Mouse (Mus musculus) thymus, adult 2 months (tissue): Measurements from ENCODE around the gene Akap13. TPM values are rescaled to one million over a fixed set of nuclear protein-coding genes. Genes with fewer than 3 reads are reported as not detected.
"Not testable (repeated sequence)": the region's sequence is repeated elsewhere in the genome, so short reads cannot be mapped to it uniquely, and the experiment has no call there.

Source experiments
- DNase-seq: peaks from one replicate; pipeline ENCODE4 v3.0.0; 2021
- H3K27ac ChIP-seq: fragments of 200-500 bp; 2 replicates; pipeline ENCODE4 v1.5.1; 2012; ENCODE audit warnings: low read length, control low read depth; ENCODE audit not compliant: control insufficient read depth, insufficient read depth
- H3K27me3 ChIP-seq: fragments of 200-500 bp; 2 replicates; pipeline ENCODE4 v1.6.1; 2012; ENCODE audit warnings: mild to moderate bottlenecking, low read length, moderate library complexity, mixed read lengths; ENCODE audit not compliant: control insufficient read depth, insufficient read depth
- H3K36me3 ChIP-seq: fragments of 200-500 bp; 2 replicates; pipeline ENCODE4 v1.6.1; 2012; ENCODE audit warnings: mild to moderate bottlenecking, low read length, moderate library complexity; ENCODE audit not compliant: control insufficient read depth, insufficient read depth
- H3K4me1 ChIP-seq: fragments of 200-500 bp; replicated peaks from 2 replicates; pipeline ENCODE4 v1.6.1; 2012; ENCODE audit warnings: low read length; ENCODE audit not compliant: control insufficient read depth, insufficient read depth
- H3K4me3 ChIP-seq: fragments of 200-500 bp; 2 replicates; pipeline ENCODE4 v1.5.1; 2012; ENCODE audit warnings: mild to moderate bottlenecking, low read length, control low read depth, moderate library complexity; ENCODE audit not compliant: control insufficient read depth, insufficient read depth
- CTCF ChIP-seq: fragments of 200-500 bp; IDR thresholded peaks from 2 replicates; pipeline ENCODE4 v1.5.1; 2012; ENCODE audit warnings: mild to moderate bottlenecking, control low read depth, low read length, moderate library complexity, borderline replicate concordance; ENCODE audit not compliant: control insufficient read depth, poor library complexity, insufficient read depth; ENCODE audit errors: extremely low read depth
- POLR2A ChIP-seq: fragments of 200-500 bp; IDR thresholded peaks from 2 replicates; pipeline ENCODE4 v1.6.1; 2012; ENCODE audit warnings: mild to moderate bottlenecking, low read length, control low read depth, moderate library complexity; ENCODE audit not compliant: control insufficient read depth, poor library complexity, insufficient read depth; ENCODE audit errors: extremely low read depth
- WGBS: fragments of 180-500 bp; shearing (Covaris S2); methylation state at CpG from one replicate; pipeline ENCODE4 v1.1.7; 2018; 5-methylcytosine and 5-hydroxymethylcytosine counted together
- polyA plus RNA-seq: library from polyadenylated mRNA; depleted of rRNA; stranded (reverse); fragments of >200 nt; gene quantifications from 2 replicates; pipeline ENCODE4 v1.2.3, GENCODE M21; 2012

Gene Akap13
- polyA plus RNA-seq, 1 experiment, result 47.8 TPM

GRCm38 (mm10) chr7:75744528-75744927 is 289.2 kb downstream of the Akap13 start:
- Histone ChIP-seq H3K27me3 (no peaks in the 10 kb centered on the region), H3K4me3 (no peak overlapping the region), H3K27ac (no peak overlapping the region), H3K36me3 (peaks cover 72% of the 10 kb centered on the region), H3K4me1 (no peaks in the 10 kb centered on the region)
- WGBS, result 96% methylated on average over 2 of the region's 2 CpGs
- TF ChIP-seq POLR2A (no peak), CTCF (no peak)
- no peak for DNase-seq

- Histone ChIP-seq H3K27me3 (no peaks in the 10 kb centered on the region), H3K4me1 (no peaks in the 10 kb centered on the region), H3K4me3 (no peak overlapping the region), H3K36me3 (peaks cover 72% of the 10 kb centered on the region), H3K27ac (no peak overlapping the region)
- WGBS, result 92% methylated on average over 7 of the region's 7 CpGs
- no peak for DNase-seq
- TF ChIP-seq POLR2A, result no peak
- TF ChIP-seq CTCF, result no peak
These were observed 289.8 kb downstream of the Akap13 start for GRCm38 (mm10) chr7:75744978-75745638.

GRCm38 (mm10) chr7:75745969-75746368 is 290.6 kb downstream of the Akap13 start:
- not testable (repeated sequence) for H3K27me3 ChIP-seq, H3K27ac ChIP-seq, H3K4me1 ChIP-seq, H3K4me3 ChIP-seq, DNase-seq
- peaks cover 73% of the 10 kb centered on the region for H3K36me3 ChIP-seq
- 98% methylated on average over 3 of the region's 3 CpGs for WGBS

GRCm38 (mm10) chr7:75750581-75750980 is 295.2 kb downstream of the Akap13 start:
- no peak for DNase-seq
- WGBS, result 95% methylated on average over 9 of the region's 9 CpGs
- Histone ChIP-seq H3K4me1 (no peaks in the 10 kb centered on the region), H3K36me3 (peaks cover 73% of the 10 kb centered on the region), H3K27me3 (no peaks in the 10 kb centered on the region), H3K27ac (no peak overlapping the region), H3K4me3 (no peak overlapping the region)
- TF ChIP-seq CTCF, result no peak
- TF ChIP-seq POLR2A, result no peak

GRCm38 (mm10) chr7:75751161-75751803 is 295.9 kb downstream of the Akap13 start:
- no peak for DNase-seq
- Histone ChIP-seq H3K36me3 (peaks cover 73% of the 10 kb centered on the region), H3K27ac (no peak overlapping the region), H3K4me3 (no peak overlapping the region), H3K4me1 (no peaks in the 10 kb centered on the region), H3K27me3 (no peaks in the 10 kb centered on the region)
- WGBS, result 93% methylated on average over 14 of the region's 14 CpGs
- TF ChIP-seq CTCF, result no peak
- TF ChIP-seq POLR2A, result no peak

GRCm38 (mm10) chr7:75752442-75753191 is 297.3 kb downstream of the Akap13 start:
- H3K36me3 ChIP-seq, result peaks cover 61% of the 10 kb centered on the region
- no peaks in the 10 kb centered on the region for H3K4me1 ChIP-seq
- 93% methylated on average over 22 of the region's 22 CpGs for WGBS

More at GRCm38 (mm10) chr7:75752442-75753191, 297.3 kb downstream of the Akap13 start:
- Histone ChIP-seq H3K27ac (no peak overlapping the region), H3K4me3 (no peak overlapping the region), H3K27me3 (no peaks in the 10 kb centered on the region)
- no peak for DNase-seq
- no peak for TF ChIP-seq CTCF
- no peak for TF ChIP-seq POLR2A
